Mouse (Mus musculus) urinary bladder, postnatal 4 days (tissue): ENCODE measurements around the gene Tlcd1.

Experiments used
- DNase-seq, 2 experiments: peaks; one replicate each; pipeline ENCODE4 v3.0.0; 2021 to 2022; ENCODE audit warnings: low spot score in 2 of 2

Tlcd1 gene

GRCm38 (mm10) chr11:78205361-78206206, 29.1 kb downstream of the Tlcd1 start:
- no peak for DNase-seq

GRCm38 (mm10) chr11:78207190-78207589, 30.7 kb downstream of the Tlcd1 start:
- no peak for DNase-seq

GRCm38 (mm10) chr11:78209886-78210285, 33.4 kb downstream of the Tlcd1 start:
- DNase-seq = no peak

GRCm38 (mm10) chr11:78210615-78211014, 34.1 kb downstream of the Tlcd1 start:
- DNase-seq = no peak

- no peak for DNase-seq
Measured at GRCm38 (mm10) chr11:78211513-78211912, 35.0 kb downstream of the Tlcd1 start.

- no peak for DNase-seq
Measured at GRCm38 (mm10) chr11:78213086-78213817, 36.7 kb downstream of the Tlcd1 start.

- no peak for DNase-seq
Measured at GRCm38 (mm10) chr11:78215709-78216317, 39.3 kb downstream of the Tlcd1 start.

GRCm38 (mm10) chr11:78223586-78223985, 47.1 kb downstream of the Tlcd1 start:
- DNase-seq = no peak
